Comparison of ENCODE assay signal across 18 mouse cellular contexts in genomic region chr2:79120610-79121345, GRCm38 (mm10).
DNase-seq lines count a peak whose midpoint lies in the region; ATAC-seq lines count a peak whose summit lies in the region.
"Had no signal": no experiment of that assay in that cellular context is flagged by ENCODE, and none has a peak within 500 bp of the region (broad histone marks: within the 10 kb centered on the region; RNA-seq: fewer than 3 reads in every experiment).

No protein-coding gene starts in this region.

- H3K27ac ChIP-seq in midbrain, embryonic 11.5 days (ENCODE audit: low read depth, low read length), result no peak overlapping the region
- no peak overlapping the region for H3K27ac ChIP-seq in midbrain, embryonic 14.5 days (replicated peaks; ENCODE audit: low read depth, low read length)
- peak overlapping the region; percentile 57 for H3K27ac ChIP-seq in liver, embryonic 13.5 days
- no peak overlapping the region for H3K27ac ChIP-seq in midbrain, embryonic 10.5 days (replicated peaks)
- H3K27ac ChIP-seq: embryonic facial prominence, embryonic 13.5 days; forebrain, embryonic 15.5 days; midbrain, embryonic 15.5 days; neural tube, embryonic 15.5 days; stomach, embryonic 15.5 days had no signal

- no peak for ATAC-seq in midbrain, embryonic 11.5 days (ENCODE audit: low FRiP score)
- no peak for ATAC-seq in midbrain, embryonic 14.5 days (ENCODE audit: low FRiP score, low TSS enrichment)
- peak; percentile 91 for ATAC-seq in liver, embryonic 13.5 days (ENCODE audit: low read depth)
- peak; percentile 61 for ATAC-seq in neutrophil, adult 5-6 weeks (ENCODE audit: extremely low read depth, insufficient number of reproducible peaks, low FRiP score, poor library complexity, severe bottlenecking)
- ATAC-seq: forebrain, embryonic 15.5 days; intestine, postnatal 0 days; midbrain, embryonic 15.5 days had no signal

- no peak overlapping the region for H3K4me3 ChIP-seq in midbrain, embryonic 11.5 days (ENCODE audit: low read depth, low read length)
- no peak overlapping the region for H3K4me3 ChIP-seq in midbrain, embryonic 14.5 days (replicated peaks; ENCODE audit: low read depth, low read length)
- peak overlapping the region; percentile 23; the same call in 1 of the 2 replicates for H3K4me3 ChIP-seq in liver, embryonic 13.5 days (replicated peaks)
- no peak overlapping the region for H3K4me3 ChIP-seq in midbrain, embryonic 10.5 days
- H3K4me3 ChIP-seq: embryonic facial prominence, embryonic 13.5 days; forebrain, embryonic 15.5 days; midbrain, embryonic 15.5 days; neural tube, embryonic 15.5 days; stomach, embryonic 15.5 days had no signal

- H3K27me3 ChIP-seq in midbrain, embryonic 11.5 days (ENCODE audit: control insufficient read depth, insufficient read depth, low read length), result no peaks in the 10 kb centered on the region
- no peaks in the 10 kb centered on the region for H3K27me3 ChIP-seq in midbrain, embryonic 14.5 days (ENCODE audit: control insufficient read depth, insufficient read depth, low read length)
- H3K27me3 ChIP-seq in liver, embryonic 13.5 days, result no peaks in the 10 kb centered on the region
- no peaks in the 10 kb centered on the region for H3K27me3 ChIP-seq in midbrain, embryonic 10.5 days (ENCODE audit: low read depth, poor library complexity, severe bottlenecking)
- H3K27me3 ChIP-seq: embryonic facial prominence, embryonic 13.5 days; forebrain, embryonic 15.5 days; midbrain, embryonic 15.5 days; neural tube, embryonic 15.5 days; stomach, embryonic 15.5 days had no signal

- H3K9me3 ChIP-seq in midbrain, embryonic 11.5 days (ENCODE audit: control insufficient read depth, low read length), result no peaks in the 10 kb centered on the region
- no peaks in the 10 kb centered on the region for H3K9me3 ChIP-seq in midbrain, embryonic 14.5 days (ENCODE audit: control insufficient read depth, low read length)
- H3K9me3 ChIP-seq in liver, embryonic 13.5 days (replicated peaks), result no peaks in the 10 kb centered on the region
- H3K9me3 ChIP-seq in midbrain, embryonic 10.5 days (replicated peaks), result no peaks in the 10 kb centered on the region
- H3K9me3 ChIP-seq: embryonic facial prominence, embryonic 13.5 days; forebrain, embryonic 15.5 days; midbrain, embryonic 15.5 days; neural tube, embryonic 15.5 days; stomach, embryonic 15.5 days had no signal

- H3K9ac ChIP-seq in midbrain, embryonic 11.5 days (ENCODE audit: low read length), result no peak overlapping the region
- H3K9ac ChIP-seq in midbrain, embryonic 14.5 days (replicated peaks; ENCODE audit: low read length), result no peak overlapping the region
- no peak overlapping the region for H3K9ac ChIP-seq in liver, embryonic 13.5 days
- H3K9ac ChIP-seq: embryonic facial prominence, embryonic 13.5 days; forebrain, embryonic 15.5 days; midbrain, embryonic 15.5 days; neural tube, embryonic 15.5 days; stomach, embryonic 15.5 days had no signal

- no peaks in the 10 kb centered on the region for H3K36me3 ChIP-seq in midbrain, embryonic 11.5 days (ENCODE audit: control insufficient read depth, insufficient read depth, low read length)
- H3K36me3 ChIP-seq in midbrain, embryonic 14.5 days (ENCODE audit: control insufficient read depth, insufficient read depth, low read length), result no peaks in the 10 kb centered on the region
- no peaks in the 10 kb centered on the region for H3K36me3 ChIP-seq in liver, embryonic 13.5 days
- H3K36me3 ChIP-seq in midbrain, embryonic 10.5 days, result no peaks in the 10 kb centered on the region
- H3K36me3 ChIP-seq: embryonic facial prominence, embryonic 13.5 days; forebrain, embryonic 15.5 days; midbrain, embryonic 15.5 days; neural tube, embryonic 15.5 days; stomach, embryonic 15.5 days had no signal

- no peaks in the 10 kb centered on the region for H3K4me1 ChIP-seq in midbrain, embryonic 11.5 days (ENCODE audit: control insufficient read depth, insufficient read depth, low read length)
- no peaks in the 10 kb centered on the region for H3K4me1 ChIP-seq in midbrain, embryonic 14.5 days (ENCODE audit: control insufficient read depth, insufficient read depth, low read length)
- H3K4me1 ChIP-seq in liver, embryonic 13.5 days (replicated peaks), result peaks cover 23% of the 10 kb centered on the region
- H3K4me1 ChIP-seq in midbrain, embryonic 10.5 days, result no peaks in the 10 kb centered on the region
- H3K4me1 ChIP-seq: embryonic facial prominence, embryonic 13.5 days; forebrain, embryonic 15.5 days; midbrain, embryonic 15.5 days; neural tube, embryonic 15.5 days; stomach, embryonic 15.5 days had no signal

- WGBS in midbrain, embryonic 11.5 days, result 90% methylated on average over 6 of the region's 6 CpGs
- WGBS in midbrain, embryonic 14.5 days, result 93% methylated on average over 6 of the region's 6 CpGs
- 42% methylated on average over 6 of the region's 6 CpGs for WGBS in liver, embryonic 13.5 days (ENCODE audit: insufficient replicate concordance)
- WGBS in midbrain, embryonic 10.5 days, result 87% methylated on average over 6 of the region's 6 CpGs

- DNase-seq in midbrain, embryonic 11.5 days (ENCODE audit: low spot score, missing footprints), result peak; percentile 45
- DNase-seq in midbrain, embryonic 14.5 days, result no peak
- peak; percentile 65 for DNase-seq in c-Kit-negative CD71-positive TER-119-positive erythroid progenitor cells, embryonic 14.5 days (ENCODE audit: low read depth, low spot score)
- DNase-seq in liver, embryonic 13.5 days, result peak; percentile 37
- no peak for DNase-seq in embryo, embryonic 10 days (ENCODE audit: low spot score)
- no peak for DNase-seq in heart, adult 18-20 months
- no peak for DNase-seq in midbrain, embryonic 10.5 days (ENCODE audit: low spot score)
- DNase-seq: adrenal gland, postnatal 25 days; cerebellum, adult 18-20 months; gastrocnemius, postnatal 25 days; lung, adult 2 months had no signal

- no peak overlapping the region for H3K4me2 ChIP-seq in midbrain, embryonic 11.5 days
- no peak overlapping the region for H3K4me2 ChIP-seq in midbrain, embryonic 14.5 days (ENCODE audit: low read length)
- H3K4me2 ChIP-seq in liver, embryonic 13.5 days, result peak overlapping the region; percentile 60
- H3K4me2 ChIP-seq: embryonic facial prominence, embryonic 13.5 days; forebrain, embryonic 15.5 days; midbrain, embryonic 15.5 days; neural tube, embryonic 15.5 days; stomach, embryonic 15.5 days had no signal

Comparison
In these comparisons a context has a peak if more than half of its experiments do, and no peak if none do; other contexts are left out.
1. DNase-seq: peak in midbrain, embryonic 11.5 days (single experiment), c-Kit-negative CD71-positive TER-119-positive erythroid progenitor cells, embryonic 14.5 days (single experiment) and liver, embryonic 13.5 days (single experiment); none in midbrain, embryonic 14.5 days (single experiment), embryo, embryonic 10 days (single experiment), heart, adult 18-20 months (0 of 2) and midbrain, embryonic 10.5 days (single experiment).
2. ATAC-seq: peak in liver, embryonic 13.5 days (single experiment) and neutrophil, adult 5-6 weeks (single experiment); none in midbrain, embryonic 11.5 days (single experiment) and midbrain, embryonic 14.5 days (single experiment).